Mouse (Mus musculus): ENCODE results near the gene Pard6a. TPM values are rescaled to one million over a fixed set of nuclear protein-coding genes. Genes with fewer than 3 reads are reported as not detected.

Gene Pard6a
- polyA plus RNA-seq, 1 experiment from 2014 or later = 8.8 TPM

GRCm38 (mm10) chr8:105686551-105686950, 14.4 kb upstream of the Pard6a start:
- TF ChIP-seq CTCF (IDR thresholded peaks at IDR 0.05; ENCODE audit: low read depth) = no peak
- H3K4me2 ChIP-seq (replicated peaks; ENCODE audit: low read depth) = no peak overlapping the region
- WGBS = 67% methylated on average over 6 of the region's 6 CpGs
- no peaks in the 10 kb centered on the region for H3K27me3 ChIP-seq (replicated peaks; ENCODE audit: control insufficient read depth, insufficient read depth, low read length)
- no peaks in the 10 kb centered on the region for H3K4me1 ChIP-seq (replicated peaks; ENCODE audit: control insufficient read depth, insufficient read depth, low read length)
- H3K4me3 ChIP-seq (ENCODE audit: low read depth, low read length) = no peak overlapping the region
- peaks cover 27% of the 10 kb centered on the region for H3K36me3 ChIP-seq (ENCODE audit: control insufficient read depth, insufficient read depth)
- no peak overlapping the region for H3K27ac ChIP-seq (ENCODE audit: low read depth, low read length)
- H3K9me3 ChIP-seq (ENCODE audit: control insufficient read depth) = no peaks in the 10 kb centered on the region
- no peak overlapping the region for H3K9ac ChIP-seq (ENCODE audit: low read depth, low read length)
- ATAC-seq = no peak

- no peak overlapping the region for H3K4me2 ChIP-seq (replicated peaks; ENCODE audit: low read depth)
- no peak overlapping the region for H3K27ac ChIP-seq (ENCODE audit: low read depth, low read length)
- no peaks in the 10 kb centered on the region for H3K4me1 ChIP-seq (replicated peaks; ENCODE audit: control insufficient read depth, insufficient read depth, low read length)
- H3K27me3 ChIP-seq (replicated peaks; ENCODE audit: control insufficient read depth, insufficient read depth, low read length) = no peaks in the 10 kb centered on the region
- no peaks in the 10 kb centered on the region for H3K9me3 ChIP-seq (ENCODE audit: control insufficient read depth)
- H3K36me3 ChIP-seq (ENCODE audit: control insufficient read depth, insufficient read depth) = peaks cover 20% of the 10 kb centered on the region; the same call in 1 of the 2 replicates
- ATAC-seq = no peak
- 68% methylated on average over 8 of the region's 8 CpGs for WGBS
- H3K9ac ChIP-seq (ENCODE audit: low read depth, low read length) = no peak overlapping the region
- TF ChIP-seq CTCF (IDR thresholded peaks at IDR 0.05; ENCODE audit: low read depth) = no peak
- no peak overlapping the region for H3K4me3 ChIP-seq (ENCODE audit: low read depth, low read length)
Measured at GRCm38 (mm10) chr8:105687512-105687911, 13.4 kb upstream of the Pard6a start.

GRCm38 (mm10) chr8:105688242-105688752, 12.7 kb upstream of the Pard6a start:
- Histone ChIP-seq H3K27ac (ENCODE audit: low read depth, low read length) (no peak overlapping the region), H3K4me3 (ENCODE audit: low read depth, low read length) (no peak overlapping the region), H3K4me2 (replicated peaks; ENCODE audit: low read depth) (no peak overlapping the region), H3K9ac (ENCODE audit: low read depth, low read length) (no peak overlapping the region), H3K4me1 (replicated peaks; ENCODE audit: control insufficient read depth, insufficient read depth, low read length) (no peaks in the 10 kb centered on the region), H3K9me3 (ENCODE audit: control insufficient read depth) (no peaks in the 10 kb centered on the region), H3K27me3 (replicated peaks; ENCODE audit: control insufficient read depth, insufficient read depth, low read length) (no peaks in the 10 kb centered on the region), H3K36me3 (ENCODE audit: control insufficient read depth, insufficient read depth) (peaks cover 13% of the 10 kb centered on the region; the same call in 1 of the 2 replicates)
- TF ChIP-seq CTCF (IDR thresholded peaks at IDR 0.05; ENCODE audit: low read depth) = no peak
- 51% methylated on average over 14 of the region's 14 CpGs for WGBS
- no peak for ATAC-seq

- Histone ChIP-seq H3K27me3 (replicated peaks; ENCODE audit: control insufficient read depth, insufficient read depth, low read length) (peaks cover 2% of the 10 kb centered on the region; the same call in 1 of the 2 replicates), H3K9ac (ENCODE audit: low read depth, low read length) (no peak overlapping the region), H3K4me2 (replicated peaks; ENCODE audit: low read depth) (no peak overlapping the region), H3K4me1 (replicated peaks; ENCODE audit: control insufficient read depth, insufficient read depth, low read length) (peaks cover 5% of the 10 kb centered on the region; the same call in 1 of the 2 replicates), H3K27ac (ENCODE audit: low read depth, low read length) (no peak overlapping the region), H3K4me3 (ENCODE audit: low read depth, low read length) (no peak overlapping the region), H3K9me3 (ENCODE audit: control insufficient read depth) (no peaks in the 10 kb centered on the region), H3K36me3 (ENCODE audit: control insufficient read depth, insufficient read depth) (0 out of 2 replicates have a peak, but pooled peaks cover 2% of the 10 kb centered on the region)
- no peak for TF ChIP-seq CTCF (IDR thresholded peaks at IDR 0.05; ENCODE audit: low read depth)
- WGBS = 68% methylated on average over 35 of the region's 35 CpGs
- no peak for ATAC-seq
Measured at GRCm38 (mm10) chr8:105689256-105689982, 11.5 kb upstream of the Pard6a start.

GRCm38 (mm10) chr8:105689983-105690360, 11.0 kb upstream of the Pard6a start:
- no peak for TF ChIP-seq CTCF (IDR thresholded peaks at IDR 0.05; ENCODE audit: low read depth)
- H3K36me3 ChIP-seq (ENCODE audit: control insufficient read depth, insufficient read depth) = no peaks in the 10 kb centered on the region
- no peak overlapping the region for H3K4me3 ChIP-seq (ENCODE audit: low read depth, low read length)
- H3K4me1 ChIP-seq (replicated peaks; ENCODE audit: control insufficient read depth, insufficient read depth, low read length) = peaks cover 5% of the 10 kb centered on the region; the same call in 1 of the 2 replicates
- no peak overlapping the region for H3K4me2 ChIP-seq (replicated peaks; ENCODE audit: low read depth)
- H3K27ac ChIP-seq (ENCODE audit: low read depth, low read length) = no peak overlapping the region
- H3K27me3 ChIP-seq (replicated peaks; ENCODE audit: control insufficient read depth, insufficient read depth, low read length) = peaks cover 3% of the 10 kb centered on the region; the same call in 1 of the 2 replicates
- no peaks in the 10 kb centered on the region for H3K9me3 ChIP-seq (ENCODE audit: control insufficient read depth)
- no peak overlapping the region for H3K9ac ChIP-seq (ENCODE audit: low read depth, low read length)
- ATAC-seq = no peak
- WGBS = 95% methylated on average over 9 of the region's 9 CpGs

GRCm38 (mm10) chr8:105690978-105691377, 10.0 kb upstream of the Pard6a start:
- H3K27ac ChIP-seq (ENCODE audit: low read depth, low read length) = no peak overlapping the region
- no peak overlapping the region for H3K9ac ChIP-seq (ENCODE audit: low read depth, low read length)
- 79% methylated on average over 14 of the region's 14 CpGs for WGBS
- TF ChIP-seq CTCF (IDR thresholded peaks at IDR 0.05; ENCODE audit: low read depth) = no peak
- H3K36me3 ChIP-seq (ENCODE audit: control insufficient read depth, insufficient read depth) = no peaks in the 10 kb centered on the region
- peaks cover 3% of the 10 kb centered on the region; the same call in 1 of the 2 replicates for H3K27me3 ChIP-seq (replicated peaks; ENCODE audit: control insufficient read depth, insufficient read depth, low read length)
- no peak for ATAC-seq
- H3K4me2 ChIP-seq (replicated peaks; ENCODE audit: low read depth) = no peak overlapping the region
- H3K4me3 ChIP-seq (ENCODE audit: low read depth, low read length) = no peak overlapping the region
- H3K4me1 ChIP-seq (replicated peaks; ENCODE audit: control insufficient read depth, insufficient read depth, low read length) = peaks cover 5% of the 10 kb centered on the region; the same call in 1 of the 2 replicates
- no peaks in the 10 kb centered on the region for H3K9me3 ChIP-seq (ENCODE audit: control insufficient read depth)

All from intestine, postnatal 0 days (tissue).